Mouse (Mus musculus): ENCODE data around the gene Mafb.

Gene Mafb

GRCm38 (mm10) chr2:160327167-160327566 lies 39.7 kb downstream of the Mafb start:
- peak; percentile 28 for DNase-seq (ENCODE audit: low spot score)

GRCm38 (mm10) chr2:160325105-160325644 lies 41.7 kb downstream of the Mafb start:
- DNase-seq (ENCODE audit: low spot score) = no peak

GRCm38 (mm10) chr2:160321829-160322228 lies 45.0 kb downstream of the Mafb start:
- peak; percentile 21 for DNase-seq (ENCODE audit: low spot score)

DNA sequence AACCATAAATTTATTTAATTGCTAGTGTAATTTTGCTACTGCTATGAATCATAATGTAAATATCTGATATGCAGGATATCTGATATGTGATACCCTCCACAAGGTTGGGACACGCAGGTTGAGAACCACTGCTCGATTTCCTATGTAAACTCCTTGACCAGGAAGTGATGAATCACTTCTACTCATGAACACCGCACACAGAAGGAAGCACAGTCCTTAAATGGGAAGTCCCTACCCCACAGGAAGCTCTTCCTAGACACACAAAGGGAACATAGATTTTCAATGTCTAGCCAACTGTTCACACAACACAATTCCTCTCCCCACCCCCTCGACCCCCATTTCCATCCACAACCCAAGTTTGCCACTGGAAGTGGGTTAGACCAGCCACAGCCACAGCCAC lies 48.6 kb downstream of the Mafb start:
- DNase-seq (ENCODE audit: low spot score) = no peak
